Comparison of ENCODE assay signal across 36 mouse cellular contexts in the genomic region with DNA sequence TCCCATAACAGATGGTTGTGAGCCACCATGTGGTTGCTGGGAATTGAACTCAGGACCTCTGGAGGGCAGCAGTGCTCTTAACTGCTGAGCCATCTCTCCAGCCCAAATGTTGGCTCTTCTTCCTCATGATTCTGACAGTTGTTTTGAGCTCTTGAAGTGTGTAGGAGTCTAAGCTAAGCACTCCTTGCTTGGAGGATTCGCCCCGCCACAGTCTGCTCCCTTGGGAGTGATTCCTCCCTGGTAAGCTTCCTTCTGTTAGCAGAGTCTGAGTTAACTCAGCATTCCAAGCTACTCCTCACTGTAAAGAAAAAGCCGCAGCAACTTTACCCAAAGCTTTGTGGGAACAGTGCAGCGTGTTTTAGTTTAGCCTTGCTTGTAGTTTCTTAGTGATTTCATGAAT. TPM values are rescaled to one million over a fixed set of nuclear protein-coding genes. Genes with fewer than 3 reads are reported as not detected.
DNase-seq lines count a peak whose midpoint lies in the region; ATAC-seq and TF ChIP-seq lines count a peak whose summit lies in the region.
"Had no signal": no experiment of that assay in that cellular context is flagged by ENCODE, and none has a peak within 500 bp of the region (broad histone marks: within the 10 kb centered on the region; RNA-seq: fewer than 3 reads in every experiment).

No protein-coding gene starts in this region.

- no peak overlapping the region for H3K4me3 ChIP-seq in layer of hippocampus, adult 2 months
- no peak overlapping the region for H3K4me3 ChIP-seq in embryonic fibroblast, embryonic 13.5 days (ENCODE audit: insufficient read depth, low read length)
- H3K4me3 ChIP-seq: embryonic facial prominence, embryonic 12.5 days; heart, embryonic 12.5 days; liver, embryonic 15.5 days; lung, embryonic 15.5 days; midbrain, embryonic 15.5 days; neural tube, embryonic 13.5 days had no signal

- peak; percentile 22; the same call in 1 of the 2 replicates for TF ChIP-seq CTCF in layer of hippocampus, adult 2 months (conservative IDR thresholded peaks at IDR 0.05)
- no peak for TF ChIP-seq CTCF in embryonic fibroblast, embryonic 13.5 days (IDR thresholded peaks at IDR 0.05; ENCODE audit: borderline replicate concordance, insufficient read depth, low read length)

- no peak overlapping the region for H3K27ac ChIP-seq in layer of hippocampus, adult 2 months
- peak overlapping the region; percentile 3; the same call in 1 of the 2 replicates for H3K27ac ChIP-seq in embryonic fibroblast, embryonic 13.5 days (ENCODE audit: insufficient read depth, low read length)
- H3K27ac ChIP-seq: embryonic facial prominence, embryonic 12.5 days; hindbrain, postnatal 0 days; liver, embryonic 15.5 days; lung, embryonic 15.5 days; midbrain, embryonic 15.5 days; neural tube, embryonic 13.5 days had no signal

- intact Hi-C loops in heart, postnatal 25 days (cut with DNase I), result no loop called here

- peak; percentile 75 for DNase-seq in heart, adult 11 months
- DNase-seq in heart, adult 18-20 months, result no peak
- peak in 1 of 2 experiments; percentile 57 for DNase-seq in layer of hippocampus, adult 2 months (ENCODE audit: low spot score in 2 of 2)
- no peak for DNase-seq in layer of hippocampus, adult 9-10 months (ENCODE audit: low spot score)
- DNase-seq in brain, adult 2 months (ENCODE audit: low read depth, low spot score), result peak; percentile 85
- no peak for DNase-seq in heart, postnatal 25 days (ENCODE audit: low spot score)
- DNase-seq: adrenal gland, adult 2 months; B cell, adult 2 months; cerebellum, adult 18-20 months; cerebellum, postnatal 14 days; gastrocnemius, postnatal 10 days; heart, postnatal 10 days; liver; lung, postnatal 4 days; retina, postnatal 1 day; spleen, adult 18-20 months; thymus, postnatal 14 days had no signal

- no peak for TF ChIP-seq POLR2A in embryonic fibroblast, embryonic 13.5 days (IDR thresholded peaks at IDR 0.05; ENCODE audit: low read depth, low read length)

- ATAC-seq in erythroid progenitor cell, adult 5-6 weeks (replicated peaks; ENCODE audit: low FRiP score, poor library complexity, severe bottlenecking), result no peak
- ATAC-seq: forebrain, embryonic 16.5 days; hindbrain, postnatal 0 days; intestine, embryonic 16.5 days; midbrain, embryonic 15.5 days; Patski had no signal

- H3K4me1 ChIP-seq in embryonic fibroblast, embryonic 13.5 days (ENCODE audit: control insufficient read depth, insufficient read depth, low read length), result peaks cover 15% of the 10 kb centered on the region
- H3K4me1 ChIP-seq: heart, embryonic 12.5 days; liver, embryonic 15.5 days; lung, embryonic 15.5 days; midbrain, embryonic 15.5 days; neural tube, embryonic 13.5 days had no signal

RNA-seq across cellular contexts. Expression of a gene that starts 29.6 kb away (rescaled TPM):
- not detected for total RNA-seq in heart, adult 18-20 months (2021)
- total RNA-seq in layer of hippocampus, adult 2 months (2021), result not detected
- not detected in 2 replicates for polyA plus RNA-seq in embryonic fibroblast, embryonic 13.5 days (2011; ENCODE audit: insufficient read length, low read depth, missing spikeins)
- total RNA-seq in erythroid progenitor cell, adult 5-6 weeks (2015; ENCODE audit: low replicate concordance), result not detected in 2 replicates
- total RNA-seq in erythroid progenitor cell, adult 5-6 weeks (2017; ENCODE audit: low replicate concordance), result not detected in 2 replicates
- not detected for total RNA-seq in heart, postnatal 25 days (2021)
- total RNA-seq: adrenal gland, adult 2 months; CH12.LX; G1E; gastrocnemius, postnatal 10 days; granulocyte monocyte progenitor cell, adult 5-6 weeks; heart, postnatal 10 days; hindbrain, postnatal 0 days; left cerebral cortex, postnatal 36 days; megakaryocyte-erythroid progenitor cell, adult 5-6 weeks had no signal
- polyA plus RNA-seq: adrenal gland, adult 2 months; embryonic facial prominence, embryonic 12.5 days; forebrain, embryonic 16.5 days; G1E; heart, embryonic 12.5 days; hindbrain, embryonic 11.5 days; hindbrain, postnatal 0 days; intestine, embryonic 16.5 days; kidney, embryonic 14.5 days; liver, embryonic 15.5 days; lung, embryonic 15.5 days; midbrain, embryonic 15.5 days; neural tube, embryonic 13.5 days; Patski had no signal

Comparison
In these comparisons a context has a peak if more than half of its experiments do, and no peak if none do; other contexts are left out.
1. DNase-seq: peak in heart, adult 11 months (single experiment) and brain, adult 2 months (single experiment); none in heart, adult 18-20 months (0 of 2), layer of hippocampus, adult 9-10 months (single experiment) and heart, postnatal 25 days (single experiment).